Mouse (Mus musculus) G1E (cell line): ENCODE results near the gene Nfkb1.

Experiments used
- CTCF ChIP-seq: IDR thresholded peaks from 2 replicates; pipeline ENCODE4 v1.5.1; 2012; ENCODE audit warnings: low read depth, low read length, inconsistent platforms, mixed read lengths
- GATA1 ChIP-seq: IDR thresholded peaks from 2 replicates; pipeline ENCODE4 v1.6.1; 2012; ENCODE audit warnings: borderline replicate concordance, low read length, inconsistent platforms, mixed read lengths
- GATA2 ChIP-seq: IDR thresholded peaks from 2 replicates; pipeline ENCODE4 v1.6.1; 2012; ENCODE audit warnings: low read depth, low read length, inconsistent platforms, borderline replicate concordance
- POLR2AphosphoS5 ChIP-seq: IDR thresholded peaks from 2 replicates; pipeline ENCODE4 v1.6.1; 2012; ENCODE audit warnings: low read depth, low read length, inconsistent platforms; ENCODE audit not compliant: insufficient replicate concordance
- TAL1 ChIP-seq: conservative IDR thresholded peaks from 2 replicates; pipeline ENCODE4 v1.6.1; 2012; ENCODE audit warnings: low read depth, low read length, inconsistent platforms, mixed read lengths

GRCm38 (mm10) chr3:135571540-135571939 lies 119.8 kb downstream of the Nfkb1 start:
- TF ChIP-seq CTCF: no peak
- TF ChIP-seq GATA2: no peak
- no peak for TF ChIP-seq POLR2AphosphoS5
- no peak for TF ChIP-seq GATA1
- TF ChIP-seq TAL1: no peak
